Mouse (Mus musculus): ENCODE measurements at regions not wholly inside any gene's neighbourhood (a gene's known extent, or its start where the extent isn't known, plus 50 kb on each side); places are given as distances from the start of the nearest gene placed in this dataset.

GRCm38 (mm10) chr4:53270433-53270832 is 110.7 kb upstream of the Abca1 start:
- Histone ChIP-seq H3K9ac (no peak overlapping the region), H3K4me3 (replicated peaks) (no peak overlapping the region), H3K4me2 (replicated peaks) (no peak overlapping the region), H3K27ac (no peak overlapping the region), H3K9me3 (no peaks in the 10 kb centered on the region), H3K36me3 (no peaks in the 10 kb centered on the region), H3K27me3 (replicated peaks) (no peaks in the 10 kb centered on the region), H3K4me1 (replicated peaks) (no peaks in the 10 kb centered on the region)
- ATAC-seq = peak; percentile 28; the same call in 1 of the 2 replicates
- 85% methylated on average over 10 of the region's 10 CpGs for WGBS

GRCm38 (mm10) chr4:53269999-53270398 is 110.3 kb upstream of the Abca1 start:
- Histone ChIP-seq H3K27me3 (replicated peaks) (no peaks in the 10 kb centered on the region), H3K4me2 (replicated peaks) (no peak overlapping the region), H3K9ac (no peak overlapping the region), H3K27ac (no peak overlapping the region), H3K9me3 (no peaks in the 10 kb centered on the region), H3K4me1 (replicated peaks) (no peaks in the 10 kb centered on the region), H3K36me3 (no peaks in the 10 kb centered on the region), H3K4me3 (replicated peaks) (no peak overlapping the region)
- WGBS = 70% methylated on average over 5 of the region's 5 CpGs
- ATAC-seq = peak; percentile 53; the same call in 1 of the 2 replicates

- 94% methylated on average over 5 of the region's 5 CpGs for WGBS
- Histone ChIP-seq H3K4me3 (replicated peaks) (no peak overlapping the region), H3K27me3 (replicated peaks) (no peaks in the 10 kb centered on the region), H3K9ac (no peak overlapping the region), H3K4me2 (replicated peaks) (no peak overlapping the region), H3K4me1 (replicated peaks) (no peaks in the 10 kb centered on the region), H3K9me3 (no peaks in the 10 kb centered on the region), H3K27ac (no peak overlapping the region), H3K36me3 (no peaks in the 10 kb centered on the region)
- peak; percentile 41; the same call in 1 of the 2 replicates for ATAC-seq
Measured at GRCm38 (mm10) chr4:53269251-53269842, 109.7 kb upstream of the Abca1 start.

GRCm38 (mm10) chr4:53264901-53265300 is 105.2 kb upstream of the Abca1 start:
- H3K27ac ChIP-seq = no peak overlapping the region
- peaks cover 9% of the 10 kb centered on the region; the same call in 1 of the 2 replicates for H3K4me1 ChIP-seq (replicated peaks)
- H3K4me2 ChIP-seq (replicated peaks) = no peak overlapping the region
- no peak for ATAC-seq
- 77% methylated on average over 5 of the region's 5 CpGs for WGBS
- H3K9me3 ChIP-seq = no peaks in the 10 kb centered on the region
- no peak overlapping the region for H3K4me3 ChIP-seq (replicated peaks)
- H3K9ac ChIP-seq = no peak overlapping the region
- no peaks in the 10 kb centered on the region for H3K36me3 ChIP-seq
- no peaks in the 10 kb centered on the region for H3K27me3 ChIP-seq (replicated peaks)

- H3K9ac ChIP-seq = no peak overlapping the region
- H3K36me3 ChIP-seq = no peaks in the 10 kb centered on the region
- no peaks in the 10 kb centered on the region for H3K27me3 ChIP-seq (replicated peaks)
- peaks cover 9% of the 10 kb centered on the region; the same call in 1 of the 2 replicates for H3K4me1 ChIP-seq (replicated peaks)
- WGBS = 74% methylated on average over 2 of the region's 2 CpGs
- ATAC-seq = no peak
- H3K27ac ChIP-seq = no peak overlapping the region
- H3K9me3 ChIP-seq = no peaks in the 10 kb centered on the region
- H3K4me2 ChIP-seq (replicated peaks) = no peak overlapping the region
- H3K4me3 ChIP-seq (replicated peaks) = no peak overlapping the region
Measured at GRCm38 (mm10) chr4:53264501-53264900, 104.8 kb upstream of the Abca1 start.

GRCm38 (mm10) chr4:53263776-53264175 is 104.1 kb upstream of the Abca1 start:
- no peaks in the 10 kb centered on the region for H3K36me3 ChIP-seq
- WGBS = 39% methylated on average over 13 of the region's 13 CpGs
- no peak overlapping the region for H3K27ac ChIP-seq
- peaks cover 9% of the 10 kb centered on the region; the same call in 1 of the 2 replicates for H3K4me1 ChIP-seq (replicated peaks)
- H3K4me2 ChIP-seq (replicated peaks) = 0 out of 2 replicates have a peak overlapping the region, but pooled peaks have one; percentile 18
- H3K9me3 ChIP-seq = no peaks in the 10 kb centered on the region
- H3K27me3 ChIP-seq (replicated peaks) = no peaks in the 10 kb centered on the region
- H3K9ac ChIP-seq = no peak overlapping the region
- ATAC-seq = peak; percentile 90
- no peak overlapping the region for H3K4me3 ChIP-seq (replicated peaks)

- ATAC-seq = no peak
- Histone ChIP-seq H3K9me3 (no peaks in the 10 kb centered on the region), H3K36me3 (no peaks in the 10 kb centered on the region), H3K9ac (no peak overlapping the region), H3K4me1 (replicated peaks) (peaks cover 9% of the 10 kb centered on the region; the same call in 1 of the 2 replicates), H3K27me3 (replicated peaks) (no peaks in the 10 kb centered on the region), H3K4me3 (replicated peaks) (no peak overlapping the region), H3K4me2 (replicated peaks) (no peak overlapping the region), H3K27ac (no peak overlapping the region)
- WGBS = 78% methylated on average over 5 of the region's 5 CpGs
Measured at GRCm38 (mm10) chr4:53262466-53262865, 102.8 kb upstream of the Abca1 start.

GRCm38 (mm10) chr4:53261556-53262140 is 102.0 kb upstream of the Abca1 start:
- ATAC-seq = no peak
- Histone ChIP-seq H3K4me2 (replicated peaks) (no peak overlapping the region), H3K9me3 (no peaks in the 10 kb centered on the region), H3K36me3 (no peaks in the 10 kb centered on the region), H3K9ac (no peak overlapping the region), H3K27me3 (replicated peaks) (no peaks in the 10 kb centered on the region), H3K27ac (no peak overlapping the region), H3K4me1 (replicated peaks) (peaks cover 9% of the 10 kb centered on the region; the same call in 1 of the 2 replicates), H3K4me3 (replicated peaks) (no peak overlapping the region)
- 78% methylated on average over 6 of the region's 6 CpGs for WGBS

GRCm38 (mm10) chr4:53258975-53259374 is 99.3 kb upstream of the Abca1 start:
- ATAC-seq = no peak
- H3K36me3 ChIP-seq = no peaks in the 10 kb centered on the region
- H3K27ac ChIP-seq = no peak overlapping the region

GRCm38 (mm10) chr4:53256996-53257395 is 97.3 kb upstream of the Abca1 start:
- H3K36me3 ChIP-seq = no peaks in the 10 kb centered on the region
- H3K27ac ChIP-seq = no peak overlapping the region
- H3K9ac ChIP-seq = no peak overlapping the region
- H3K27me3 ChIP-seq (replicated peaks) = no peaks in the 10 kb centered on the region
- ATAC-seq = peak; percentile 78
- WGBS = 46% methylated on average over 5 of the region's 5 CpGs
- no peaks in the 10 kb centered on the region; the same call in 1 of the 2 replicates for H3K4me1 ChIP-seq (replicated peaks)
- H3K4me2 ChIP-seq (replicated peaks) = no peak overlapping the region
- no peaks in the 10 kb centered on the region for H3K9me3 ChIP-seq
- no peak overlapping the region for H3K4me3 ChIP-seq (replicated peaks)

More at GRCm38 (mm10) chr4:53258975-53259374, 99.3 kb upstream of the Abca1 start:
- H3K4me1 ChIP-seq (replicated peaks) = peaks cover 7% of the 10 kb centered on the region; the same call in 1 of the 2 replicates
- no peaks in the 10 kb centered on the region for H3K27me3 ChIP-seq (replicated peaks)
- no peaks in the 10 kb centered on the region for H3K9me3 ChIP-seq
- no peak overlapping the region for H3K4me2 ChIP-seq (replicated peaks)
- no peak overlapping the region for H3K9ac ChIP-seq
- H3K4me3 ChIP-seq (replicated peaks) = no peak overlapping the region
- 87% methylated on average over 6 of the region's 6 CpGs for WGBS

GRCm38 (mm10) chr4:53254483-53254882 is 94.8 kb upstream of the Abca1 start:
- Histone ChIP-seq H3K27me3 (replicated peaks) (no peaks in the 10 kb centered on the region), H3K36me3 (no peaks in the 10 kb centered on the region), H3K9me3 (no peaks in the 10 kb centered on the region), H3K4me2 (replicated peaks) (no peak overlapping the region), H3K9ac (no peak overlapping the region), H3K4me1 (replicated peaks) (no peaks in the 10 kb centered on the region; the same call in 1 of the 2 replicates), H3K4me3 (replicated peaks) (no peak overlapping the region), H3K27ac (no peak overlapping the region)
- 92% methylated on average over 6 of the region's 6 CpGs for WGBS
- ATAC-seq = no peak

- WGBS = 59% methylated on average over 4 of the region's 4 CpGs
Measured at GRCm38 (mm10) chr4:53253680-53254079, 94.0 kb upstream of the Abca1 start.

GRCm38 (mm10) chr4:53250325-53250724 is 90.6 kb upstream of the Abca1 start:
- H3K4me1 ChIP-seq (replicated peaks) = no peaks in the 10 kb centered on the region; the same call in 1 of the 2 replicates
- 91% methylated on average over 3 of the region's 3 CpGs for WGBS

More at GRCm38 (mm10) chr4:53253680-53254079, 94.0 kb upstream of the Abca1 start:
- Histone ChIP-seq H3K27me3 (replicated peaks) (no peaks in the 10 kb centered on the region), H3K4me3 (replicated peaks) (no peak overlapping the region), H3K9me3 (no peaks in the 10 kb centered on the region), H3K9ac (no peak overlapping the region), H3K36me3 (no peaks in the 10 kb centered on the region), H3K4me2 (replicated peaks) (no peak overlapping the region), H3K27ac (no peak overlapping the region), H3K4me1 (replicated peaks) (no peaks in the 10 kb centered on the region; the same call in 1 of the 2 replicates)
- ATAC-seq = no peak

More at GRCm38 (mm10) chr4:53250325-53250724, 90.6 kb upstream of the Abca1 start:
- Histone ChIP-seq H3K4me2 (replicated peaks) (no peak overlapping the region), H3K9me3 (no peaks in the 10 kb centered on the region), H3K36me3 (no peaks in the 10 kb centered on the region), H3K4me3 (replicated peaks) (no peak overlapping the region), H3K27me3 (replicated peaks) (no peaks in the 10 kb centered on the region), H3K27ac (no peak overlapping the region), H3K9ac (no peak overlapping the region)
- ATAC-seq = no peak

Data from intestine, embryonic 15.5 days (tissue).